ENCODE assay signal across 32 mouse cellular contexts in genomic region chr7:96582752-96583151, GRCm38 (mm10).
DNase-seq lines count a peak whose midpoint lies in the region; ATAC-seq and TF ChIP-seq lines count a peak whose summit lies in the region.
"Had no signal": no experiment of that assay in that cellular context is flagged by ENCODE, and none has a peak within 500 bp of the region (broad histone marks: within the 10 kb centered on the region; RNA-seq: fewer than 3 reads in every experiment).

No protein-coding gene starts in this region.

- no peak overlapping the region for H3K4me2 ChIP-seq in embryonic facial prominence, embryonic 14.5 days (ENCODE audit: low read depth, low read length)
- H3K4me2 ChIP-seq: embryonic facial prominence, embryonic 12.5 days; forebrain, embryonic 12.5 days; heart, embryonic 11.5 days; hindbrain, embryonic 12.5 days; intestine, embryonic 15.5 days; limb, embryonic 15.5 days; liver, embryonic 13.5 days had no signal

- no peaks in the 10 kb centered on the region for H3K27me3 ChIP-seq in embryonic facial prominence, embryonic 14.5 days (replicated peaks; ENCODE audit: control insufficient read depth, insufficient read depth, low read length)
- H3K27me3 ChIP-seq in embryonic facial prominence, embryonic 10.5 days (replicated peaks; ENCODE audit: low read depth, poor library complexity, severe bottlenecking): no peaks in the 10 kb centered on the region
- H3K27me3 ChIP-seq: embryonic facial prominence, embryonic 12.5 days; forebrain, embryonic 12.5 days; hindbrain, embryonic 12.5 days; intestine, embryonic 15.5 days; limb, embryonic 15.5 days had no signal

- H3K9ac ChIP-seq in embryonic facial prominence, embryonic 14.5 days (ENCODE audit: low read depth, low read length): no peak overlapping the region
- H3K9ac ChIP-seq: embryonic facial prominence, embryonic 12.5 days; forebrain, embryonic 12.5 days; hindbrain, embryonic 12.5 days; intestine, embryonic 15.5 days; limb, embryonic 15.5 days; liver, embryonic 13.5 days had no signal

- TF ChIP-seq CTCF in left cerebral cortex, adult 2 months (IDR thresholded peaks at IDR 0.05): no peak
- TF ChIP-seq CTCF in olfactory bulb, adult 2 months (IDR thresholded peaks at IDR 0.05; ENCODE audit: insufficient read depth, low read depth, low read length): no peak

- intact Hi-C loops in left cerebral cortex, adult 2 months (cut with DNase I): no loop called here
- intact Hi-C loops in left cerebral cortex, postnatal 4 days (cut with DNase I): no loop called here

- ATAC-seq in embryonic facial prominence, embryonic 14.5 days (ENCODE audit: low read depth): no peak; the same call in 1 of the 2 replicates
- ATAC-seq: hindbrain, postnatal 0 days; intestine, embryonic 15.5 days had no signal

- H3K9me3 ChIP-seq in embryonic facial prominence, embryonic 14.5 days (ENCODE audit: control insufficient read depth, low read length): no peaks in the 10 kb centered on the region
- no peaks in the 10 kb centered on the region for H3K9me3 ChIP-seq in embryonic facial prominence, embryonic 10.5 days
- H3K9me3 ChIP-seq: embryonic facial prominence, embryonic 12.5 days; forebrain, embryonic 12.5 days; hindbrain, embryonic 12.5 days; intestine, embryonic 15.5 days; limb, embryonic 10.5 days; limb, embryonic 15.5 days; liver, embryonic 13.5 days had no signal

- H3K4me3 ChIP-seq in embryonic facial prominence, embryonic 14.5 days (ENCODE audit: low read depth, low read length): no peak overlapping the region
- no peak overlapping the region for H3K4me3 ChIP-seq in embryonic facial prominence, embryonic 10.5 days
- H3K4me3 ChIP-seq in left cerebral cortex, adult 2 months: no peak overlapping the region
- H3K4me3 ChIP-seq in olfactory bulb, adult 2 months (ENCODE audit: insufficient read depth, low read depth, low read length): no peak overlapping the region
- H3K4me3 ChIP-seq: embryonic facial prominence, embryonic 12.5 days; forebrain, embryonic 12.5 days; hindbrain, embryonic 12.5 days; intestine, embryonic 15.5 days; limb, embryonic 10.5 days; limb, embryonic 15.5 days; liver, embryonic 13.5 days had no signal

- TF ChIP-seq POLR2A in olfactory bulb, adult 2 months (IDR thresholded peaks at IDR 0.05; ENCODE audit: insufficient read depth, low read depth, low read length): no peak

- H3K4me1 ChIP-seq in embryonic facial prominence, embryonic 14.5 days (ENCODE audit: control insufficient read depth, insufficient read depth, low read length): no peaks in the 10 kb centered on the region
- H3K4me1 ChIP-seq in embryonic facial prominence, embryonic 10.5 days: peaks cover 4% of the 10 kb centered on the region; the same call in 1 of the 2 replicates
- peaks cover 13% of the 10 kb centered on the region for H3K4me1 ChIP-seq in olfactory bulb, adult 2 months (ENCODE audit: control insufficient read depth, insufficient read depth, low read length)
- H3K4me1 ChIP-seq: embryonic facial prominence, embryonic 12.5 days; hindbrain, embryonic 12.5 days; intestine, embryonic 15.5 days; liver, embryonic 13.5 days had no signal

- no peaks in the 10 kb centered on the region for H3K36me3 ChIP-seq in embryonic facial prominence, embryonic 14.5 days (ENCODE audit: control insufficient read depth, insufficient read depth, low read length)
- H3K36me3 ChIP-seq in embryonic facial prominence, embryonic 10.5 days (replicated peaks): no peaks in the 10 kb centered on the region
- H3K36me3 ChIP-seq: embryonic facial prominence, embryonic 12.5 days; forebrain, embryonic 12.5 days; G1E; hindbrain, embryonic 12.5 days; intestine, embryonic 15.5 days; limb, embryonic 15.5 days; liver, embryonic 13.5 days had no signal

- no peak overlapping the region for H3K27ac ChIP-seq in embryonic facial prominence, embryonic 14.5 days (replicated peaks; ENCODE audit: low read depth, low read length)
- H3K27ac ChIP-seq in embryonic facial prominence, embryonic 10.5 days (replicated peaks): no peak overlapping the region
- H3K27ac ChIP-seq in left cerebral cortex, adult 2 months: 0 out of 2 replicates have a peak overlapping the region, but pooled peaks have one; percentile 24
- H3K27ac ChIP-seq in olfactory bulb, adult 2 months (ENCODE audit: insufficient read depth, low read depth, low read length): peak overlapping the region; percentile 29; the same call in 1 of the 2 replicates
- H3K27ac ChIP-seq: embryonic facial prominence, embryonic 12.5 days; forebrain, embryonic 12.5 days; hindbrain, embryonic 12.5 days; hindbrain, postnatal 0 days; intestine, embryonic 15.5 days; limb, embryonic 10.5 days; limb, embryonic 15.5 days; liver, embryonic 13.5 days had no signal

- WGBS in embryonic facial prominence, embryonic 14.5 days: 57% methylated on average over 6 of the region's 6 CpGs
- WGBS in embryonic facial prominence, embryonic 10.5 days: 69% methylated on average over 6 of the region's 6 CpGs
- WGBS in olfactory bulb, adult 2 months: 16% methylated on average over 6 of the region's 6 CpGs

- peak; percentile 21 for DNase-seq in embryonic facial prominence, embryonic 14.5 days (ENCODE audit: low spot score)
- DNase-seq in embryonic facial prominence, embryonic 10.5 days (ENCODE audit: low spot score): no peak
- DNase-seq in left cerebral cortex, adult 2 months (ENCODE audit: extremely low spot score in 1 of 2, low spot score in 2 of 2): no peak
- no peak for DNase-seq in left cerebral cortex, postnatal 4 days
- peak; percentile 89 for DNase-seq in brain, adult 2 months (ENCODE audit: low read depth, low spot score)
- no peak for DNase-seq in gastrocnemius, postnatal 25 days
- DNase-seq: adrenal gland, adult 8-10 months; cerebellum, adult 11-12 months; cerebellum, adult 9-11 months; gastrocnemius, postnatal 36 days; heart, adult 18-20 months; heart, postnatal 36 days; kidney, adult 2 months; kidney, postnatal 36 days; layer of hippocampus, postnatal 36 days; liver, embryonic 13.5 days; lung, adult 18-20 months; lung, postnatal 10 days; midbrain, embryonic 14.5 days; spleen, adult 18-20 months; thymus, adult 18-20 months; thymus, postnatal 25 days had no signal

Comparison
In these comparisons a context has a peak if more than half of its experiments do, and no peak if none do; other contexts are left out.
1. DNase-seq: peak in embryonic facial prominence, embryonic 14.5 days (single experiment) and brain, adult 2 months (single experiment); none in embryonic facial prominence, embryonic 10.5 days (single experiment), left cerebral cortex, adult 2 months (0 of 2), left cerebral cortex, postnatal 4 days (single experiment) and gastrocnemius, postnatal 25 days (single experiment).
2. H3K27ac ChIP-seq: peak in left cerebral cortex, adult 2 months (single experiment) and olfactory bulb, adult 2 months (single experiment); none in embryonic facial prominence, embryonic 14.5 days (single experiment) and embryonic facial prominence, embryonic 10.5 days (single experiment).